Mouse (Mus musculus) kidney, postnatal 0 days (tissue): Measurements from ENCODE around the gene Hhat. TPM values are rescaled to one million over a fixed set of nuclear protein-coding genes. Genes with fewer than 3 reads are reported as not detected.

ENCODE experiments used
- ATAC-seq: fragments of 200-750 bp; cut with Nextera tagmentation; replicated peaks from 2 replicates; pipeline ENCODE4 v1.8.0; 2017; ENCODE audit warnings: low read depth, moderate number of reproducible peaks, moderate TSS enrichment, moderate library complexity; ENCODE audit not compliant: low FRiP score
- DNase-seq: peaks from one replicate; pipeline ENCODE4 v3.0.0-alpha.2; 2016; ENCODE audit warnings: low spot score
- H3K27ac ChIP-seq: fragments of 300-500 bp; sonication (generic); 2 replicates; pipeline ENCODE4 v1.5.1; 2014; ENCODE audit warnings: mild to moderate bottlenecking
- H3K27me3 ChIP-seq: fragments of 300-500 bp; sonication (generic); 2 replicates; pipeline ENCODE4 v1.6.1; 2014; ENCODE audit warnings: low read length, mixed read lengths; ENCODE audit not compliant: insufficient read depth
- H3K36me3 ChIP-seq: fragments of 300-500 bp; sonication (generic); 2 replicates; pipeline ENCODE4 v1.6.1; 2014; ENCODE audit warnings: low read length, mixed read lengths; ENCODE audit not compliant: insufficient read depth
- H3K4me1 ChIP-seq: fragments of 300-500 bp; sonication (generic); replicated peaks from 2 replicates; pipeline ENCODE4 v1.6.1; 2014; ENCODE audit warnings: antibody characterized with exemption, low read length, mixed read lengths; ENCODE audit not compliant: insufficient read depth
- H3K4me2 ChIP-seq: fragments of 300-500 bp; sonication (generic); 2 replicates; pipeline ENCODE4 v1.6.1; 2014; ENCODE audit warnings: mild to moderate bottlenecking, low read length, moderate library complexity, mixed read lengths
- H3K4me3 ChIP-seq: fragments of 300-500 bp; sonication (generic); replicated peaks from 2 replicates; pipeline ENCODE4 v1.5.1; 2014; ENCODE audit warnings: low read depth, low read length
- H3K9ac ChIP-seq: fragments of 300-500 bp; sonication (generic); 2 replicates; pipeline ENCODE4 v1.6.1; 2014; ENCODE audit warnings: low read depth, low read length
- H3K9me3 ChIP-seq: fragments of 300-500 bp; sonication (generic); replicated peaks from 2 replicates; pipeline ENCODE4 v1.6.1; 2016; ENCODE audit warnings: low read length, inconsistent platforms, mixed read lengths
- CTCF ChIP-seq: IDR thresholded peaks from 2 replicates; pipeline ENCODE4 v1.5.1; 2016; ENCODE audit warnings: antibody characterized with exemption, low read depth, mild to moderate bottlenecking, moderate library complexity
- WGBS: fragments of 180-500 bp; shearing (Covaris S2); extraction: QIAGEN DNeasy Blood & Tissue Kit; methylation state at CpG from one replicate; pipeline ENCODE4 v1.1.7; 2014; 5-methylcytosine and 5-hydroxymethylcytosine counted together
- polyA plus RNA-seq: library from polyadenylated mRNA; unstranded; fragments of >200 nt; fragmentation: Nextera tagmentation; extraction: Ambion mirVana; gene quantifications from 2 replicates; pipeline ENCODE4 v1.2.1, GENCODE M21; 2015

Gene Hhat
- polyA plus RNA-seq, 1 experiment from 2014 or later: 13.5 TPM

DNA sequence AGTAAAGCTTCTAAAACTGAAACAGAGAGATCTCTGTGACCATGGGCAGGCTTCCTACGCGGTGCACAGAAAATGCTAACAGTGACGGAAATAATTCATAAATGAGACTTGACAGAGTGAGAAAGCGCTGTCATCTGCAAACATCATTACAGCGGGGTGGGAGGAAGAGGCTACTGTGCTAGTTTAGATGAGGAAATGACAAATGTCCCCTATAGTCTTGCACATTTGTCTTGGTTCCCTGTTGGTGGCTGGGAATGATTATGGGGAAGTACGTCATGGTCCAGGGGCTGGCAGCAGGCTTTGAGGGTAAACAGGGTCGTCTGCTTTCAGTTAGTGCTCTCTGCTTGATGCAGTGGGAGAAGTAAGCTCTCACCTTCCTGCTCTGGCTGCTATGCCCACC lies 233.9 kb downstream of the Hhat start:
- DNase-seq (peak; percentile 19), ATAC-seq (no peak)
- H3K27me3 ChIP-seq: no peaks in the 10 kb centered on the region
- no peaks in the 10 kb centered on the region for H3K36me3 ChIP-seq
- H3K9ac ChIP-seq: no peak overlapping the region
- no peak overlapping the region for H3K4me3 ChIP-seq
- no peak overlapping the region for H3K27ac ChIP-seq
- 60% methylated on average over 7 of the region's 7 CpGs for WGBS
- no peaks in the 10 kb centered on the region for H3K9me3 ChIP-seq
- no peak for TF ChIP-seq CTCF
- no peaks in the 10 kb centered on the region for H3K4me1 ChIP-seq
- no peak overlapping the region for H3K4me2 ChIP-seq

DNA sequence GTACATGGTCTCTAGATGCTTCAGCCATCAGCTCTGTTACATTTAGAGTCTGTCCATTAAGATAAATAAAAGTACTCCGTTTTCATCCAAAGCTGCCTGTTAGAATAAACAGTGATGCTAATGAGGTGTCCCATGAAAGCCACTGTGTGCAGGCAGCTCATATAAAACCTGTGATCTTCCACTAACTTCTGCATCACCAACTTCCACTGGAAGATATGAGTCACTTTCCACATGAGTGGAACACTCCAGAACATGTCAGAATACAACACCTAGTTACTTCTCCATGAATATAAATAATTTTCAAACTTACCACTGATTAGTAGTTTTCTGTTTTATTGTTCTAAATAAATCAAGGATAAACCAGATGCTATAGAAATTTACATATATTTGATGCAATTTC lies 234.6 kb downstream of the Hhat start:
- 43% methylated on average over 1 of the region's 1 CpGs for WGBS
- Histone ChIP-seq H3K4me2 (no peak overlapping the region), H3K27ac (no peak overlapping the region), H3K4me3 (no peak overlapping the region), H3K27me3 (no peaks in the 10 kb centered on the region), H3K9me3 (no peaks in the 10 kb centered on the region), H3K9ac (no peak overlapping the region), H3K4me1 (no peaks in the 10 kb centered on the region), H3K36me3 (no peaks in the 10 kb centered on the region)
- TF ChIP-seq CTCF: no peak
- DNase-seq (no peak), ATAC-seq (no peak)

GRCm38 (mm10) chr1:192533016-192533415 lies 238.0 kb downstream of the Hhat start:
- Histone ChIP-seq H3K36me3 (no peaks in the 10 kb centered on the region), H3K27ac (no peak overlapping the region), H3K4me1 (no peaks in the 10 kb centered on the region), H3K9me3 (no peaks in the 10 kb centered on the region), H3K4me3 (no peak overlapping the region), H3K9ac (no peak overlapping the region), H3K27me3 (no peaks in the 10 kb centered on the region), H3K4me2 (no peak overlapping the region)
- ATAC-seq (no peak), DNase-seq (no peak)
- TF ChIP-seq CTCF: no peak

DNA sequence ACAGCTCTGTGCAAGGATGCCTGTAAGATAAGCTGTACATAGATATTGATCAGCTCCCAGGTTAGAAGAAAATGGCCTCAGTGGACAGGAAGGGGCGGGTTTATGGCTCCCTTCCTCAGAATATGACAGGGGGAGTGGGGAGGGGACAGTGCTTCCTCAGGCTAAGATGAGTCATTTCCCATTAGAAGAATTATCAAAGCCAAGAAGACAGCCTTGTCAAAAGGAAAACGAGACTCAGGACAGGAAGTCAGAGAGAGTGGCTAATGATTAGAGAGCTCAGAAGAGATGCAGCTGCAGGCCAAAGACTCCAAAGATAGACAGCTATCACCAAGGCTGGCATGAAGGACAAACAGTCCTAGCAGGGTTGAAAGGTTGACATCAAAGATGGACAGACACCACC lies 238.8 kb downstream of the Hhat start:
- no peak overlapping the region for H3K4me3 ChIP-seq
- H3K9ac ChIP-seq: no peak overlapping the region
- no peak for ATAC-seq
- H3K36me3 ChIP-seq: no peaks in the 10 kb centered on the region
- no peak for TF ChIP-seq CTCF
- no peak overlapping the region for H3K27ac ChIP-seq
- no peaks in the 10 kb centered on the region for H3K4me1 ChIP-seq
- H3K4me2 ChIP-seq: no peak overlapping the region
- DNase-seq: no peak
- no peaks in the 10 kb centered on the region for H3K27me3 ChIP-seq
- no peaks in the 10 kb centered on the region for H3K9me3 ChIP-seq
- WGBS: 41% methylated on average over 2 of the region's 2 CpGs

- H3K4me1 ChIP-seq: no peaks in the 10 kb centered on the region
- DNase-seq: no peak
- 82% methylated on average over 2 of the region's 2 CpGs for WGBS
- no peak overlapping the region for H3K4me3 ChIP-seq
- H3K9me3 ChIP-seq: no peaks in the 10 kb centered on the region
- no peak for ATAC-seq
- no peaks in the 10 kb centered on the region for H3K27me3 ChIP-seq
- no peak overlapping the region for H3K27ac ChIP-seq
- H3K4me2 ChIP-seq: no peak overlapping the region
- no peak overlapping the region for H3K9ac ChIP-seq
- H3K36me3 ChIP-seq: no peaks in the 10 kb centered on the region
- TF ChIP-seq CTCF: no peak
These were observed 239.4 kb downstream of the Hhat start for GRCm38 (mm10) chr1:192531490-192532146.

- Histone ChIP-seq H3K9me3 (no peaks in the 10 kb centered on the region), H3K4me1 (peaks cover 1% of the 10 kb centered on the region; the same call in 1 of the 2 replicates), H3K27ac (no peak overlapping the region), H3K9ac (no peak overlapping the region), H3K4me2 (no peak overlapping the region), H3K4me3 (no peak overlapping the region), H3K36me3 (no peaks in the 10 kb centered on the region), H3K27me3 (no peaks in the 10 kb centered on the region)
- DNase-seq: no peak
- WGBS: 71% methylated on average over 14 of the region's 14 CpGs
- no peak for ATAC-seq
- TF ChIP-seq CTCF: peak; percentile 18; the same call in 1 of the 2 replicates
These were observed 245.2 kb downstream of the Hhat start for GRCm38 (mm10) chr1:192525711-192526350.
